Mouse (Mus musculus) C2C12 (cell line): ENCODE measurements around the gene Mfsd2b. TPM values are rescaled to one million over a fixed set of nuclear protein-coding genes. Genes with fewer than 3 reads are reported as not detected.

ENCODE experiments used
- H3K27me3 ChIP-seq: one replicate; pipeline ENCODE4 v1.6.1; 2011; ENCODE audit not compliant: control insufficient read depth, insufficient read depth, insufficient read length
- H3K36me3 ChIP-seq: one replicate; pipeline ENCODE4 v1.6.1; 2011; ENCODE audit not compliant: control insufficient read depth, insufficient read depth
- H3K4me3 ChIP-seq: one replicate; pipeline ENCODE4 v1.5.1; 2011; ENCODE audit warnings: mild to moderate bottlenecking, control low read depth; ENCODE audit not compliant: poor library complexity, insufficient read depth, severe bottlenecking
- H3K79me2 ChIP-seq: one replicate; pipeline ENCODE4 v1.6.1; 2011; ENCODE audit not compliant: control insufficient read depth, insufficient read depth
- H3K79me3 ChIP-seq: one replicate; pipeline ENCODE4 v1.6.1; 2011; ENCODE audit warnings: low read depth, control low read depth
- H3ac ChIP-seq: one replicate; pipeline ENCODE3; 2011; ENCODE audit warnings: low read depth; ENCODE audit not compliant: control insufficient read depth, insufficient read length
- CEBPB ChIP-seq: IDR thresholded peaks from one replicate; pipeline ENCODE4 v1.6.1; 2011; ENCODE audit warnings: low read depth, mild to moderate bottlenecking, control low read depth, moderate library complexity
- CTCF ChIP-seq: IDR thresholded peaks from one replicate; pipeline ENCODE4 v1.5.1; 2011; ENCODE audit not compliant: control insufficient read depth, insufficient read depth, insufficient read length
- FOSL1 ChIP-seq: IDR thresholded peaks from one replicate; pipeline ENCODE4 v1.8.0; 2011; ENCODE audit warnings: mild to moderate bottlenecking, low read length; ENCODE audit not compliant: poor library complexity, insufficient read depth, severe bottlenecking
- MAX ChIP-seq: IDR thresholded peaks from one replicate; pipeline ENCODE4 v1.6.1; 2011; ENCODE audit warnings: mild to moderate bottlenecking, control low read depth
- MYOD1 ChIP-seq: IDR thresholded peaks from one replicate; pipeline ENCODE4 v1.6.1; 2011; ENCODE audit warnings: low read depth; ENCODE audit not compliant: control insufficient read depth, insufficient read length
- MYOG ChIP-seq: IDR thresholded peaks from one replicate; pipeline ENCODE4 v1.6.1; 2011; ENCODE audit not compliant: control insufficient read depth, insufficient read length; ENCODE audit errors: extremely low read depth
- USF1 ChIP-seq: IDR thresholded peaks from one replicate; pipeline ENCODE4 v1.6.1; 2011; ENCODE audit warnings: low read depth, mild to moderate bottlenecking, control low read depth, moderate library complexity
- long read RNA-seq, 2 experiments: library from polyadenylated mRNA; unstranded; transcript quantifications; one replicate each; pipeline ENCODE4 v2.0.0; 2019 to 2020
- polyA plus RNA-seq: library from polyadenylated mRNA; unstranded; fragments of >200 nt; fragmentation: generic; extraction: Trizol; gene quantifications from one replicate; pipeline ENCODE4 v1.2.1, GENCODE M21; 2012; ENCODE audit warnings: missing spikeins

Gene Mfsd2b
- polyA plus RNA-seq, result 0.08 TPM
- long read RNA-seq, experiment 1, result 0 reads
- long read RNA-seq, experiment 2, result 0 reads

- no peak for TF ChIP-seq MYOD1
- no peak for TF ChIP-seq MAX
- TF ChIP-seq MYOG, result no peak
- TF ChIP-seq USF1, result no peak
- no peak for TF ChIP-seq CTCF
- TF ChIP-seq FOSL1, result no peak
- no peak for TF ChIP-seq CEBPB
- no peaks in the 10 kb centered on the region for H3K79me2 ChIP-seq
- no peak within 1 kb of the TSS for H3K4me3 ChIP-seq
- H3K27me3 ChIP-seq, result no peaks in the 10 kb centered on the region
- H3K79me3 ChIP-seq, result no peaks in the 10 kb centered on the region
- H3ac ChIP-seq, result no peak within 1 kb of the TSS
- peaks cover 8% of the 10 kb centered on the region for H3K36me3 ChIP-seq
These were observed at the start of gene Mfsd2b for GRCm38 (mm10) chr12:4874161-4874927. Gene Mfsd2b, minus strand, starts transcription at chr12:4874359.

GRCm38 (mm10) chr12:4917805-4918591 is 43.8 kb upstream of the Mfsd2b start:
- H3K79me3 ChIP-seq, result peaks cover 48% of the 10 kb centered on the region
- TF ChIP-seq FOSL1 (no peak), USF1 (no peak), MYOD1 (no peak)
- peak overlapping the region; percentile 99 for H3ac ChIP-seq
- H3K4me3 ChIP-seq, result peak overlapping the region; percentile 68
- H3K79me2 ChIP-seq, result peaks cover 58% of the 10 kb centered on the region
- H3K36me3 ChIP-seq, result peaks cover 4% of the 10 kb centered on the region
- no peaks in the 10 kb centered on the region for H3K27me3 ChIP-seq

DNA sequence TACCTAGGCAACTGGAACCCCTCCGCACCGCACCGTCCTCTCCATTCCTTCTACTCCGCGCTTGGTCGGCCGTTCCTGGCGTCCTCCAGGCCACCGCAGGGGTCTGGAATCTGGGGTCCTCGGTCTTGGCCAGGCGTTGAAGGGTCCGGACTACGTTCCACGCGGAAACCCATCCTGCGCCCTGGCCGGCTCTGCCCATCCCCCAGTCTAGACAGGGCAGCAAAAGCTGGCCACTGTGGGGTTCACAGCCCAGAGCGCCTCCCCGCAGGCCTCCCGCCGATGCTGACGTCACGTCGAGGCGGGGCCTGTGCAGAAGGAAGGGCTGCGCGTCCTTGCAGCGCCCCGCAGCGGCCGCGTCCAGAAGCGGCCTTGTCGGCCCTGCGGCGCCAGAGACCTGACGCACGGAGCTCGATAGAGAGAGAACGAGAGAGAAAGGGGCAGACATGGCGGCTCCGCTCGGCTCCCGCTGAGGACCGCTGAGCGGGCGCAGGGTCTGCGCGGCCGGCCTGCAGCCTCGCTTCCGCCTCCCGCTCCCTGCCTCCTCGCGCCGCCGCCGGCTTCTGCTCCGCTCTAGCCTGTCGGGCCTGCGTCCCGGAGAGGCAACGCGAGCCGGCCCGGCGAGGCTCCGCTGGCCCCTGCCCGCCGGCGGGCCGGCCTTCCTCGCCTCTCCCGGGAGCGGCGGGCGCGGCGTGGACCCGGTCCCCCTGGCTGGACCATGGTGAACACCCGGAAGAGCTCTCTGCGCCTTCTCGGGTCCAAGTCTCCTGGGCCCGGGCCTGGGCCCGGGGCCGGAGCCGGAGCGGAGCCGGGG is 43.0 kb upstream of the Mfsd2b start, which contains the start of gene Atad2b:
Atad2b (plus strand) TSS at position 360 of the 811 bp plus-strand sequence.
- H3K79me3 ChIP-seq, result peaks cover 40% of the 10 kb centered on the region
- H3K4me3 ChIP-seq, result peak within 1 kb of the TSS; percentile 68
- H3ac ChIP-seq, result peak within 1 kb of the TSS; percentile 99
- TF ChIP-seq CEBPB (no peak), FOSL1 (no peak), MYOD1 (no peak), USF1 (no peak), CTCF (peak; percentile 99), MAX (peak; percentile 17), MYOG (no peak)
- H3K79me2 ChIP-seq, result peaks cover 50% of the 10 kb centered on the region
- no peaks in the 10 kb centered on the region for H3K27me3 ChIP-seq
- peaks cover 4% of the 10 kb centered on the region for H3K36me3 ChIP-seq

GRCm38 (mm10) chr12:4914944-4915343 is 40.8 kb upstream of the Mfsd2b start:
- TF ChIP-seq CEBPB, result no peak
- no peak for TF ChIP-seq CTCF
- no peak for TF ChIP-seq MAX
- TF ChIP-seq MYOD1, result no peak
- no peak for TF ChIP-seq FOSL1
- TF ChIP-seq USF1, result no peak
- no peak for TF ChIP-seq MYOG
- peaks cover 27% of the 10 kb centered on the region for H3K79me2 ChIP-seq
- H3K27me3 ChIP-seq, result no peaks in the 10 kb centered on the region
- H3K4me3 ChIP-seq, result no peak overlapping the region
- H3ac ChIP-seq, result no peak overlapping the region
- H3K36me3 ChIP-seq, result no peaks in the 10 kb centered on the region
- peaks cover 19% of the 10 kb centered on the region for H3K79me3 ChIP-seq

DNA sequence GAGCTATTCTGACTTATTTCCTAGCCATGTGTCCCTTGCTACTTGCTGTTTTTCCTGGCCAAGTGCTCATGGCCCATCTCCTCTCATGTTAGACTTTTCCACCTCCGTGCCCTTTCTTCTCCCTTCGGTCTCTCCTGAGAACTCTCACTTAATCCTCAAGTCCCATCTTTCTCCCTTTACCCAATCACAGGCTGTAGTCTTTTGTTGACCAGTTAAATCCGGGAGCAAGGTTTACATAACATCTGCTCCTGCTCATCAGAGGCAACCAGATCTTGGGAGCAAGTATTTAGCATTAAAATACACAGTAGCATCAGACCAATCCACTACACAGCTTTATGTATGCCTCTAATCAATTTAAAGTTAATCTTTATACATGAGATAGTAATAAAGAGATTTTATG is 40.3 kb upstream of the Mfsd2b start:
- Histone ChIP-seq H3K36me3 (no peaks in the 10 kb centered on the region), H3K27me3 (no peaks in the 10 kb centered on the region), H3K4me3 (no peak overlapping the region), H3K79me3 (peaks cover 15% of the 10 kb centered on the region), H3ac (no peak overlapping the region), H3K79me2 (peaks cover 22% of the 10 kb centered on the region)
- TF ChIP-seq USF1 (no peak), CTCF (no peak), FOSL1 (no peak), CEBPB (no peak), MAX (no peak), MYOG (no peak), MYOD1 (no peak)
